Mouse (Mus musculus) midbrain, embryonic 12.5 days (tissue): Measurements from ENCODE around the gene Syt3. TPM values are rescaled to one million over a fixed set of nuclear protein-coding genes. Genes with fewer than 3 reads are reported as not detected.
A peak's percentile ranks its signal among the peaks of the same experiment; 100 is the strongest.

Experiments used
- ATAC-seq: fragments of 200-750 bp; cut with Nextera tagmentation; 2 replicates; pipeline ENCODE4 v1.8.0; 2017; ENCODE audit warnings: low read depth, moderate TSS enrichment, moderate library complexity; ENCODE audit not compliant: low FRiP score
- H3K27ac ChIP-seq: fragments of 300-500 bp; sonication (generic); replicated peaks from 2 replicates; pipeline ENCODE4 v1.5.1; 2016; ENCODE audit warnings: mild to moderate bottlenecking
- H3K27me3 ChIP-seq: fragments of 300-500 bp; sonication (generic); 2 replicates; pipeline ENCODE4 v1.6.1; 2016; ENCODE audit warnings: mild to moderate bottlenecking
- H3K36me3 ChIP-seq: fragments of 300-500 bp; sonication (generic); 2 replicates; pipeline ENCODE4 v1.6.1; 2016
- H3K4me1 ChIP-seq: fragments of 300-500 bp; sonication (generic); 2 replicates; pipeline ENCODE4 v1.6.1; 2016
- H3K4me2 ChIP-seq: fragments of 300-500 bp; sonication (generic); replicated peaks from 2 replicates; pipeline ENCODE4 v1.6.1; 2016; ENCODE audit warnings: mild to moderate bottlenecking, moderate library complexity
- H3K4me3 ChIP-seq: fragments of 300-500 bp; sonication (generic); 2 replicates; pipeline ENCODE4 v1.5.1; 2016; ENCODE audit warnings: mild to moderate bottlenecking
- H3K9ac ChIP-seq: fragments of 300-500 bp; sonication (generic); replicated peaks from 2 replicates; pipeline ENCODE4 v1.6.1; 2016; ENCODE audit warnings: mild to moderate bottlenecking, moderate library complexity
- H3K9me3 ChIP-seq: fragments of 300-500 bp; sonication (generic); 2 replicates; pipeline ENCODE4 v1.6.1; 2016; ENCODE audit warnings: mild to moderate bottlenecking
- WGBS: fragments of 180-500 bp; shearing (Covaris S2); methylation state at CpG from one replicate; pipeline ENCODE4 v1.1.7; 2016; 5-methylcytosine and 5-hydroxymethylcytosine counted together
- polyA plus RNA-seq: library from polyadenylated mRNA; unstranded; fragments of >200 nt; fragmentation: Nextera tagmentation; extraction: Ambion mirVana; gene quantifications from 2 replicates; pipeline ENCODE4 v1.2.1, GENCODE M21; 2016

Gene Syt3
- polyA plus RNA-seq, 1 experiment from 2014 or later: 5.4 TPM

GRCm38 (mm10) chr7:44442407-44442821 lies 58.5 kb downstream of the Syt3 start:
- no peaks in the 10 kb centered on the region for H3K9me3 ChIP-seq
- H3K4me3 ChIP-seq: peak overlapping the region; percentile 76
- peak overlapping the region; percentile 99 for H3K9ac ChIP-seq
- WGBS: 1% methylated on average over 13 of the region's 14 CpGs
- H3K36me3 ChIP-seq: peaks cover 30% of the 10 kb centered on the region
- H3K4me1 ChIP-seq: peaks cover 53% of the 10 kb centered on the region
- peaks cover 31% of the 10 kb centered on the region for H3K27me3 ChIP-seq
- peak overlapping the region; percentile 90 for H3K4me2 ChIP-seq
- H3K27ac ChIP-seq: peak overlapping the region; percentile 98
- peak; percentile 36 for ATAC-seq

GRCm38 (mm10) chr7:44443268-44444173 lies 59.6 kb downstream of the Syt3 start:
- peaks cover 41% of the 10 kb centered on the region for H3K36me3 ChIP-seq
- H3K4me2 ChIP-seq: peak overlapping the region; percentile 90
- peak overlapping the region; percentile 98 for H3K27ac ChIP-seq
- H3K9ac ChIP-seq: peak overlapping the region; percentile 99
- peaks cover 31% of the 10 kb centered on the region for H3K27me3 ChIP-seq
- peak; percentile 57 for ATAC-seq
- no peaks in the 10 kb centered on the region for H3K9me3 ChIP-seq
- 7% methylated on average over 20 of the region's 20 CpGs for WGBS
- peaks cover 56% of the 10 kb centered on the region for H3K4me1 ChIP-seq
- H3K4me3 ChIP-seq: peak overlapping the region; percentile 76

GRCm38 (mm10) chr7:44444886-44445527 lies 61.1 kb downstream of the Syt3 start:
- peaks cover 56% of the 10 kb centered on the region for H3K4me1 ChIP-seq
- H3K9ac ChIP-seq: peak overlapping the region; percentile 61; the same call in 1 of the 2 replicates
- H3K4me2 ChIP-seq: peak overlapping the region; percentile 90
- H3K27me3 ChIP-seq: peaks cover 25% of the 10 kb centered on the region
- H3K36me3 ChIP-seq: peaks cover 56% of the 10 kb centered on the region
- no peak for ATAC-seq
- peak overlapping the region; percentile 15; the same call in 1 of the 2 replicates for H3K27ac ChIP-seq
- 33% methylated on average over 29 of the region's 29 CpGs for WGBS
- no peaks in the 10 kb centered on the region for H3K9me3 ChIP-seq
- H3K4me3 ChIP-seq: peak overlapping the region; percentile 76

GRCm38 (mm10) chr7:44445528-44445923 lies 61.6 kb downstream of the Syt3 start:
- Histone ChIP-seq H3K27ac (peak overlapping the region; percentile 15; the same call in 1 of the 2 replicates), H3K9me3 (no peaks in the 10 kb centered on the region), H3K4me2 (peak overlapping the region; percentile 90), H3K27me3 (peaks cover 20% of the 10 kb centered on the region), H3K9ac (peak overlapping the region; percentile 61; the same call in 1 of the 2 replicates), H3K4me3 (peak overlapping the region; percentile 76), H3K36me3 (peaks cover 61% of the 10 kb centered on the region), H3K4me1 (peaks cover 56% of the 10 kb centered on the region)
- WGBS: 48% methylated on average over 7 of the region's 7 CpGs
- ATAC-seq: no peak

GRCm38 (mm10) chr7:44446070-44446855 lies 62.4 kb downstream of the Syt3 start:
- H3K4me1 ChIP-seq: peaks cover 55% of the 10 kb centered on the region
- H3K4me2 ChIP-seq: peak overlapping the region; percentile 90
- ATAC-seq: no peak
- H3K27ac ChIP-seq: no peak overlapping the region
- 0 out of 2 replicates have a peak overlapping the region, but pooled peaks have one; percentile 28 for H3K9ac ChIP-seq
- H3K36me3 ChIP-seq: peaks cover 63% of the 10 kb centered on the region
- H3K4me3 ChIP-seq: peak overlapping the region; percentile 5; the same call in 1 of the 2 replicates
- WGBS: 62% methylated on average over 12 of the region's 12 CpGs
- peaks cover 19% of the 10 kb centered on the region for H3K27me3 ChIP-seq
- H3K9me3 ChIP-seq: no peaks in the 10 kb centered on the region

Other genes with a start within 250 kb of the Syt3 start
- not detected in 2 replicates for gene Klk1b16, start 247.3 kb upstream of the Syt3 start, polyA plus RNA-seq
- gene Klk1b24, start 195.9 kb upstream of the Syt3 start, polyA plus RNA-seq: not detected in 2 replicates
- not detected in 2 replicates for gene Klk1b3, start 185.9 kb upstream of the Syt3 start, polyA plus RNA-seq
- gene Klk1b4, start 176.7 kb upstream of the Syt3 start, polyA plus RNA-seq: not detected in 2 replicates
- gene Klk1b5, start 168.2 kb upstream of the Syt3 start, polyA plus RNA-seq: not detected in 2 replicates
- gene Klk1, start 158.7 kb upstream of the Syt3 start, polyA plus RNA-seq: not detected in 2 replicates
- gene Gm36864, start 147.9 kb upstream of the Syt3 start, polyA plus RNA-seq: not detected in 2 replicates
- gene 1700028J19Rik, start 137.4 kb upstream of the Syt3 start, polyA plus RNA-seq: 1.1 and 1.6 TPM in 2 replicates
- 174 and 194 TPM in 2 replicates for gene 2410002F23Rik, start 137.4 kb upstream of the Syt3 start, polyA plus RNA-seq
- 0.18 TPM in 2 replicates for gene Acp4, start 126.7 kb upstream of the Syt3 start, polyA plus RNA-seq
- not detected in 2 replicates for gene Gm15517, start 122.7 kb upstream of the Syt3 start, polyA plus RNA-seq
- 2.5 and 2.6 TPM in 2 replicates for gene Clec11a, start 77.2 kb upstream of the Syt3 start, polyA plus RNA-seq
- 8.5 and 11.4 TPM in 2 replicates for gene Shank1, start 73.8 kb upstream of the Syt3 start, polyA plus RNA-seq
- 0.74 and 1.3 TPM in 2 replicates for gene 1700008O03Rik, start 1.7 kb downstream of the Syt3 start, polyA plus RNA-seq
- gene Lrrc4b, start 44.9 kb downstream of the Syt3 start, polyA plus RNA-seq: 12.0 and 13.5 TPM in 2 replicates
- 3.4 and 5.1 TPM in 2 replicates for gene Aspdh, start 81.3 kb downstream of the Syt3 start, polyA plus RNA-seq
- gene Josd2, start 83.9 kb downstream of the Syt3 start, polyA plus RNA-seq: 56.2 and 58.1 TPM in 2 replicates
- 132 and 136 TPM in 2 replicates for gene Emc10, start 112.4 kb downstream of the Syt3 start, polyA plus RNA-seq
- 32.4 and 35.1 TPM in 2 replicates for gene Fam71e1, start 112.5 kb downstream of the Syt3 start, polyA plus RNA-seq
- 0.16 and 0.22 TPM in 2 replicates for gene Mybpc2, start 140.6 kb downstream of the Syt3 start, polyA plus RNA-seq
- not detected in 2 replicates for gene Spib, start 148.0 kb downstream of the Syt3 start, polyA plus RNA-seq
- gene Pold1, start 164.7 kb downstream of the Syt3 start, polyA plus RNA-seq: 94.1 and 96.0 TPM in 2 replicates
- gene Nr1h2, start 169.8 kb downstream of the Syt3 start, polyA plus RNA-seq: 78.2 and 80.3 TPM in 2 replicates
- 0.45 and 0.60 TPM in 2 replicates for gene Napsa, start 188.3 kb downstream of the Syt3 start, polyA plus RNA-seq
- 2.3 and 2.6 TPM in 2 replicates for gene Kcnc3, start 206.6 kb downstream of the Syt3 start, polyA plus RNA-seq